Mouse (Mus musculus): Measurements from ENCODE around the gene Ntn1.

- TF ChIP-seq CTCF (IDR thresholded peaks at IDR 0.05; ENCODE audit: borderline replicate concordance, extremely low read depth, insufficient read depth, insufficient read length) (no peak), POLR2A (IDR thresholded peaks at IDR 0.05; ENCODE audit: borderline replicate concordance, extremely low read depth, insufficient read depth, insufficient read length, poor library complexity, severe bottlenecking) (no peak)
Observed at GRCm38 (mm10) chr11:68244992-68245261, 155.7 kb downstream of the Ntn1 start.
